Mouse (Mus musculus) embryonic stem cell, embryonic (primary cell): ENCODE data around the gene Polr2g.

Experiments used
- CTCF ChIA-PET, 4 experiments: fragments of 300-600 bp in 2 of 4; fragments of 350-600 bp in 2 of 4; sonication (Branson Sonifier 250); formaldehyde crosslinking; loops; one replicate each; lab custom pipeline; 2022; ENCODE audit warnings: inconsistent platforms in 2 of 4; lab: Charles Lee
- POLR2A ChIA-PET, 4 experiments: fragments of 300-600 bp in 2 of 4; fragments of 350-600 bp in 2 of 4; sonication (Branson Sonifier 250); formaldehyde crosslinking; loops; one replicate each; lab custom pipeline; 2022; ENCODE audit warnings: antibody characterized with exemption in 4 of 4, inconsistent platforms in 1 of 4; lab: Charles Lee

The Polr2g gene

GRCm38 (mm10) chr19:8790171-8790570 is 8.2 kb downstream of the Polr2g start:
- ChIA-PET POLR2A (interaction anchor here in 3 of 4 experiments (0.7 to 27.6 kb wide), 16 partner anchors 2 to 68 kb away, joined by 3 to 801 read pairs (median 6); partner anchors contain the start of genes Nxf1 (in 2 of the 3), Slc3a2 (in 2 of the 3), Tmem179b (in 2 of the 3) and Tmem223 (in 2 of the 3)), CTCF (interaction anchor here in 1 of 4 experiments (1.5 kb wide), 1 partner anchor 12 kb away, joined by 3 read pairs; the partner anchor contains the start of gene Zbtb3)

- CTCF ChIA-PET: interaction anchor here in 1 of 4 experiments (1.2 kb wide), 1 partner anchor 71 kb away, joined by 3 read pairs; no protein-coding TSS in a partner anchor
- POLR2A ChIA-PET: interaction anchor here (0.6 to 27.6 kb wide), 32 partner anchors 3 to 1718 kb away, joined by 3 to 801 read pairs (median 6); partner anchors contain the start of genes Tmem179b (in 3 of the 4), Gng3 (in 2 of the 4), Hnrnpul2 (in 2 of the 4) and Nxf1 (in 2 of the 4)
Measured at GRCm38 (mm10) chr19:8789171-8789570, 9.2 kb downstream of the Polr2g start.

DNA sequence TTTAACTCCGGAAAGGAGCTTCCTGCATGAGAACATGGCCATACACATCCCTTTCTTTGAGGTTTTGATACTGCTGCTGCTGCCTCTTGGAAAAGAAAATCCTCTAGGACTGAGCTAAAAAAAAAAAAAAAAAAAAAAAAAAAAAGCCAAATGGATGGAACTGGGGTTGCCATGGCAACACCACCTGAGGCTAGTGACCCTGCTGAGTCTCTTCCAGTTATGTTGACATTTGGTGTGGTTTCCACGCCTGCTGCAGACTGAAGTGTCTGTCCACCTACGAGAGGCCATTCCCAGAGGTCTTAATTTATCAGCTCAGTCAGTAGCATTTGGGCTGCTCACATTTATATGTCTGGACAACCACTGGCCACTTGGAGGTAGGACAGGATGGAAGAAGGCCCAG is 9.9 kb downstream of the Polr2g start:
- ChIA-PET POLR2A (interaction anchor here (0.6 to 27.6 kb wide), 44 partner anchors 4 to 229 kb away, joined by 3 to 801 read pairs (median 5); partner anchors contain the start of genes Tmem179b (in 3 of the 4), Zbtb3 (in 3 of the 4), Gng3 (in 2 of the 4) and Hnrnpul2 (in 2 of the 4)), CTCF (interaction anchor here in 2 of 4 experiments (0.6 to 1.2 kb wide), 2 partner anchors 15 to 70 kb away, joined by 3 read pairs; partner anchors contain the start of gene Tmem179b (in 1 of the 2))

DNA sequence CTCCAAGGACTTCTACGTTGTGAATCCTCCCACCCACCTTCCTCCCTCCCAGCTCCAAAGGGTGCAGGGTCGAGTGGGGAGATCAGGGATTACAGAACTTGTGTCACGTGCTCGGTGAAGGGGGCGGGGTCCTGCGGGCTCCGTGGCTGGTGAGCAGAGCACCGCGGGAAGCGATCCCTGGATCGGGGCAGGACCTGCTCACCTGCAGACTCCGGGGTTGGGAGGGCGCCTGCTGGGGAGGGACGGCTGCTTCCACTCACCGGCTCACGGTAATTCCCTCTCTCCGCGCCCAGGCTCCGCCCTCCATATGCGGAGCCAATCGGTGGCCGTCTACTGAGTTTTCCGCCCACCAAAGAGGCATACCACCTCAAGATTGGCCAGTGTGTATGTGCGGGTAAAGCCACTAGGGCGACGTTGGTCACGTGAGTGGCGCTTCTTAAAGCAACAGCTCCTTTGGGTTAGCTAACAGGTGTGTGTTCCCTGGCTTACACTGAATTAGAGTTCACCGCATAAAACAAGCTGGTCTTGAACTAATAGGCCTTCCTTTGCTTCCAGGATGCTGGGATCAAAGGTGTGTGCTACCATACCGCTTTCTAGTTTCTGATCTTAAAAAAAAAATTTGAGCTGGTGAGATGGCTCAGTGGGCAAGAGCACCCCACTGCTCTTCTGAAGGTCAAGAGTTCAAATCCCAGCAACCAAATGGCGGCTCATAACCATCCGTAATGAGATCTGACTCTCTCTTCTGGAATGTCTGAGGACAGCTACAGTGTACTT is 12.2 kb downstream of the Polr2g start, which contains the start of gene Taf6l:
TSS of gene Taf6l (minus strand) at position 410 of the 774 bp plus-strand sequence.
- POLR2A ChIA-PET: interaction anchor here (0.6 to 27.6 kb wide), 129 partner anchors 6 to 1519 kb away, joined by 3 to 801 read pairs (median 5); partner anchors contain the start of genes Hnrnpul2 (in 4 of the 4), Tmem179b (in 4 of the 4), Zbtb3 (in 4 of the 4) and 1700092M07Rik (in 3 of the 4)
- CTCF ChIA-PET: interaction anchor here in 3 of 4 experiments (0.5 to 1.7 kb wide), 12 partner anchors 10 to 1368 kb away, joined by 3 to 11 read pairs (median 4); partner anchors contain the start of genes Ttc9c (in 1 of the 3) and Zbtb3 (in 1 of the 3)

GRCm38 (mm10) chr19:8774951-8775421 is 23.4 kb downstream of the Polr2g start:
- CTCF ChIA-PET: interaction anchor here in 2 of 4 experiments (0.9 to 2.5 kb wide), 6 partner anchors 10 to 99 kb away, joined by 3 to 7 read pairs (median 4); partner anchors contain the start of gene Taf6l (in 1 of the 2)
- POLR2A ChIA-PET: interaction anchor here (0.7 to 27.6 kb wide), 82 partner anchors 10 to 308 kb away, joined by 3 to 801 read pairs (median 7); partner anchors contain the start of genes Nxf1 (in 4 of the 4), Taf6l (in 4 of the 4), B3gat3 (in 3 of the 4) and Slc3a2 (in 3 of the 4)

DNA sequence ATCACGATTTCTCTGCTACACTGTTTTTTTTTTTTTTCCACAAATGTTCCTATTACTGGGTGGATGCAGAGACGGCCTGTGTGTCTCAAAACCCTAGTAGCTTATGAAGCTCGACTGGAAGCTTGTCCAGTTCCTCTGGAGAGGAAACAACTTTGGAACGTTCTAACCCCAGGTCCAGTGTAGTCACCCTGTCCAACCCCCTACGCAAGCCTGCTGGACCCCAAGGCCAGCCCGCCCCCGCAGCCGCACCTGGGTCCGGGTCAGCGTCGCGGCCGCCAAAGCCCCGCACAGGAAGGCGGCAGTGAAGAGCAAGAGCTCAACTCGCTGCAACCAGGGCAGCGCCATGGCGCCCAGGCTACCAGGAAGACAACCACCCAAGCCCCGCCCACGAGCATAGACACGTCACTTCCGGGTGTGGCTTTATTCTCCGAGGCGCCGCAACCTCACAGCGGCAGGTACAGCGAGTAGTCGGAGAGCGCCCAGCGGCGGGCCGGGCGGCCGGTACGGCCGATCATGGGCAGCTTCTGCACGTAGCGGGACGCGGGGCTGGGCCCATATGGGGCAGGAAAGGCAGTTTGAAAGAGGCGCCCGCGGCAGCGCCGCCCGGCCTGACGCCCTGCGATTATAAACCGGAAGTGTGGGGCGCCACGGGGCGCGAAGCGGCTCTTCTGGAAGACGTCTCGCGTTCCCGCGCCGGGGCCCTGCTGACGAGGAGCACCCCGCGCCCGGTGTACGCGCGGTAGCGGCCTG is 24.1 kb downstream of the Polr2g start, which contains the start of gene Tmem179b:
TSS of gene Tmem179b (minus strand) at position 382 of the 750 bp plus-strand sequence.
- POLR2A ChIA-PET: interaction anchor here (0.5 to 27.6 kb wide), 110 partner anchors 9 to 1832 kb away, joined by 3 to 801 read pairs (median 6); partner anchors contain the start of genes Nxf1 (in 4 of the 4), Taf6l (in 4 of the 4), B3gat3 (in 3 of the 4) and Slc3a2 (in 3 of the 4)
- CTCF ChIA-PET: interaction anchor here in 3 of 4 experiments (0.6 to 2.5 kb wide), 8 partner anchors 14 to 100 kb away, joined by 3 to 9 read pairs (median 3); partner anchors contain the start of gene Nxf1 (in 1 of the 3)

DNA sequence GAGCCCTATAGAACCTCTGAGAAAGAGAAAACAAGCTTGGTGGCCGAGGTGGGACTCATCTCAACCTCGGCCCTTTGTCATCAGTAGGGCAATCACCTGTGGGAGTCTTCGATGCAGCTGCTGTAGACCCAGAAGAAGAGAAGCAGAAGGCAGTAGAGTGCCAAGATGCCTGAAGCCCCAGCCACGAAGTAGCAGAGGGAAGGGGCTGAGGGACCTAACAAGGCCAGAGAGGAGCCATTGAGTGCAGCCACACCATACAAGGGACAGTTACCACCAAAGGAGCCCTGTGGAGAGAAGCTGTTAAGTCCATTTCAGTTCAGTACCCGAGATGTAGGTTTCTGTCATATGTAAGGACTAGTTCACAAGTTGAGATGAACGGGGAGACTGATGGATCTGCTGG is 25.0 kb downstream of the Polr2g start:
- CTCF ChIA-PET: interaction anchor here in 3 of 4 experiments (0.6 to 1.2 kb wide), 4 partner anchors 17 to 1613 kb away, joined by 3 read pairs; partner anchors contain the start of gene Nxf1 (in 1 of the 3)
- POLR2A ChIA-PET: interaction anchor here (0.6 to 27.6 kb wide), 70 partner anchors 8 to 1832 kb away, joined by 3 to 801 read pairs (median 9); partner anchors contain the start of genes Nxf1 (in 4 of the 4), Taf6l (in 4 of the 4), Slc3a2 (in 3 of the 4) and Ttc9c (in 3 of the 4)

DNA sequence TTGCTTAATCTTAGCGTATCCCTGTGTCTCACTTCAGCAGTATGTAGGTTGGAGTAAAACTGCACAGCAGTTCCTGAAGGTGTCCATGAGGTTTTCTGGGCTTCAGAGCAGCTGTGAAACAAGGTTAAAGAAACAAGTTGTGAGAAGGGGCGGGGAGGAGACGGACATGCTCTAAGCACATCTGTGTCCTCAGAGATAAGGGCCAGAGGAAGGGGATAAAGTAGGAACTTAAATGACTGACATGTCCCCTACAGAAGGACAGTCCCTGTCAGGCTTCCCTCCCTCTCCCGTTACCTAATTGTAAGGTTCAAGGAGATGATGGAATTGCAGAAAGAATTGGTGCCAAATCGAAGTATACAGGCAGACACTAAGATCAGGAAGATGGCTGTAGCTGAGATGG is 25.4 kb downstream of the Polr2g start:
- CTCF ChIA-PET: interaction anchor here in 2 of 4 experiments (0.6 kb wide), 2 partner anchors 26 to 1613 kb away, joined by 3 read pairs; no protein-coding TSS in a partner anchor
- POLR2A ChIA-PET: interaction anchor here (0.5 to 27.6 kb wide), 47 partner anchors 8 to 362 kb away, joined by 3 to 801 read pairs (median 17); partner anchors contain the start of genes Nxf1 (in 4 of the 4), Taf6l (in 4 of the 4), Slc3a2 (in 3 of the 4) and 1700092M07Rik (in 2 of the 4)

DNA sequence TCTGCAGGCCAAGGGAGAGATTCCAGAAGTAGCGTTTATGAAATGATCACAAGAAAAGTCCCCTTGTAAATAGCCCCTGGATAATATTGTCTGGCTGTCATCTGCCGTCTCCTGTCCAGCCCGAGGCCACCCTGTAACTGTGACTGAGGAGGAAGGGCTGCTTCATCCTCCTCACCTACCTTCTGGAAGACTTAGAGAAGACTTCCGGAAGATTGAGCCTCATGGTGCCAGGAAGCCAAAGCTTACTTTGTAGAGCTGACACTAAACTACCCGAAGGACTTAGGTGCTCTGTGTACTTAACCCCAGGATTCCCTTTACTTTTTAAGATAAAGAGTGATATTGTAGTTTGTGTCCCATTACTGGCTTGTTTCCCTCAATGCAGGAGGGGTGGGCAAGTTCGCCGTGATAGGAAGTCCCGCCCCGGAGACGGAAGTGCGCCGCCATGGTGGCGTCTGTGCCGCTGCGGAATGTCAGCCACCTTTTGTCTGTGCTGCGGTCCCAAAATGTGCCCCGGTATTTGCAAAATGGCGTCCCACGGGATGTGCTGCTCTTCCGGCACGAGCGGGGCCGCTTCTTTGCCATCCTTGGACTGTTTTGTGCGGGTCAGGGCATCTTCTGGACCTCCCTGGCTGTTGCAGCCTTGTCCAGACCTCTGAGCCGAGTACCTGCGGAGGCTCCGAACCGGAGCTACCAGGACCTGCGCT is 27.7 kb downstream of the Polr2g start, which contains the start of gene Tmem223:
TSS of gene Tmem223 (plus strand) at position 430 of the 704 bp plus-strand sequence.
- ChIA-PET CTCF (interaction anchor here in 2 of 4 experiments (0.5 to 1.4 kb wide), 2 partner anchors 10 to 29 kb away, joined by 3 to 5 read pairs; no protein-coding TSS in a partner anchor), POLR2A (interaction anchor here (0.6 to 27.6 kb wide), 48 partner anchors 8 to 310 kb away, joined by 3 to 801 read pairs (median 6); partner anchors contain the start of genes 1810009A15Rik (in 3 of the 4), Eef1g (in 3 of the 4), Gm49416 (in 3 of the 4) and Nxf1 (in 3 of the 4))

DNA sequence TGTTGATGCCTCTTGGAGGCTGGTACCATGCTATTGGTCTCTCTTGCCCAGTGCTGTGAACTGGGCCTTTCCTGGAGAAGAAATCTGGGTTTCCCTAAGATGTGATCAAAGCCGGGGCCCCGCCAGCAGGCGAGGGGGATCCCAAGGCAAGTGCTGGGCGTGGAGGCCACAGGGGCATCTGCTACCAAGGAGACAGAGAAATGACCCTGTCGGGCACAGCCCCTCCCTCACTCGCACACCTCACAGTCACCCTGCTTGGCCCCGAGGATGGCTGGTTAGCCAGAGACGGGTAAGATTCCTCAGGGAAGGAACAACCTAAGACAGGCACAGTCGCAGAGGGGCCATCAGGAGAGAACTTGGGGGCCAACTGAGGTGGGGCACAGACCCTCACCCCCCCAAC is 32.8 kb downstream of the Polr2g start:
- CTCF ChIA-PET: interaction anchor here in 1 of 4 experiments (0.6 kb wide), 1 partner anchor 82 kb away, joined by 6 read pairs; no protein-coding TSS in a partner anchor
- POLR2A ChIA-PET: interaction anchor here in 3 of 4 experiments (1.1 to 27.6 kb wide), 13 partner anchors 8 to 62 kb away, joined by 3 to 801 read pairs (median 10); partner anchors contain the start of genes Nxf1 (in 3 of the 3), Tmem179b (in 2 of the 3), Zbtb3 (in 2 of the 3) and 1700092M07Rik (in 1 of the 3)

DNA sequence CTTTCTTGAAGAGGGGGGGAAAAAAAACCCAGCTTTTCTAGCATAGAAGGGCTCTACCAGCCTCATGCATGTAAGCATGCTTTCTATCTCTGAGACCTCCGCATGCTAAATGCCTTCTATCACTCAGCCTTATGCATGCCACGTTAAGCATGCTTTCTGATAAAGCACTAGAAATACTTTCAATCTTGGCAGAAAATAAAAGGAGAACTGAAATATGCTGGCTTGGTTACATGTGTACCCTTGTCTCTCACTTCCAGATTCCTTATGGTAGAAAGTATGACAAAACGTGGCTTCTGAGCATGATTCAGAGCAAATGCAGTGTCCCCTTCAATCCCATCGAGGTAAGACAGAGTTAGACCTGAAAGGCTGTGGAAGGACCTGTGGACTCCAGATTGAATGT is 35.1 kb downstream of the Polr2g start:
- POLR2A ChIA-PET: interaction anchor here in 2 of 4 experiments (1.0 to 6.1 kb wide), 19 partner anchors 8 to 221 kb away, joined by 3 to 47 read pairs (median 4); partner anchors contain the start of genes Slc3a2 (in 2 of the 2), Tmem179b (in 2 of the 2), Tmem223 (in 2 of the 2) and 1810009A15Rik (in 1 of the 2)

GRCm38 (mm10) chr19:8760757-8761156 is 37.6 kb downstream of the Polr2g start:
- POLR2A ChIA-PET: interaction anchor here (0.6 to 15.6 kb wide), 37 partner anchors 10 to 1423 kb away, joined by 3 to 436 read pairs (median 4); partner anchors contain the start of genes Slc3a2 (in 3 of the 4), Taf6l (in 2 of the 4), Tmem179b (in 2 of the 4) and Tmem223 (in 2 of the 4)
- CTCF ChIA-PET: interaction anchor here in 3 of 4 experiments (0.5 to 1.3 kb wide), 10 partner anchors 10 to 1410 kb away, joined by 3 to 6 read pairs (median 4); partner anchors contain the start of genes Taf6l (in 2 of the 3) and Tmem223 (in 1 of the 3)

More for the DNA sequence above, 35.1 kb downstream of the Polr2g start:
- CTCF ChIA-PET: no interaction called here

DNA sequence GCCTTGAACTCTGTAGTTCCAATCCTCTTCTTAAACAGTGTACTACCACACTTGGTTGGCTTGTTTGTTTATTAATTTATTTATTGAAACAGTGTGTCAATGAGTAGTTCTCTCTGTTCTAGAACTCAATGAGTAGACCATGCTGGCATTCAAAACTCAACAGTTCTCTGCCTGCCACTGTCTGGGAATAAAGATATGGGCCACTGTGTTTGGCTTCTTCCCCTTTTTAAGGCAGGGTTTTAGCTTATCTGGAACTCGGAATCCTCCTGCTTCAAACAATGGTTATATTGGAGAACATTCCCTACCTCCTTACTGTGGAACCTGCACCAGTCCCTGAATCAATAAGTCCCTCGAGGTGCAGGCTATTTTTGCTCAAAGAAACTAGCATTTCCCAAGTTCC is 39.5 kb downstream of the Polr2g start:
- POLR2A ChIA-PET: interaction anchor here in 3 of 4 experiments (0.5 to 15.6 kb wide), 22 partner anchors 9 to 1625 kb away, joined by 3 to 436 read pairs (median 49); partner anchors contain the start of genes Slc3a2 (in 3 of the 3), 1700092M07Rik (in 2 of the 3), Stx5a (in 2 of the 3) and Taf6l (in 2 of the 3)
- CTCF ChIA-PET: no interaction called here

DNA sequence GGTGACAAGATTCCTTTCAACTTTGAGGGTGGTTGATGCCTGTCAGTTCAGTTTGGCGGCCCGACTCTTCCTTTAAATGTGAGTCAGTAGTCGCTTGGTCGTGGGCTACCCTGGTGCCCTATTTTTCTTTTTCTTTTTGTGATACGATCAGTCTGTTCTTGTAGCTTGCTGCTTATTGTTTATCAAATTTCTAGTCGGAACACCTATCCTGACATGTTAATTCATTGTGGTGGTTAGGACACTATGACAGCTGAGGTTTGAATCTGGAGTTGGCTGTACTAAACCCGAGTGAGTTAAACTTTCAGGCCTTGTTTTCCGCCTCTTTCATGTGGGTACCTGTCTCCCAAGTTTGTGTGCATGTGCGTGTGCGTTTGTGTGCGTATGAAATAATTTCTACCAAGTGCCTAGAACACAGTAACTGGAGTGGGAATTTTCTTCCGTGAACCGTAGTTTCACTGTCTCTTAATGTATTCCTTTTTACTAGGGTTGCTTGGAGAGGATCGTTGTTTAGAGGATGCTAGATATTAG is 40.8 kb downstream of the Polr2g start:
- ChIA-PET POLR2A (interaction anchor here (0.8 to 15.6 kb wide), 92 partner anchors 9 to 1516 kb away, joined by 3 to 436 read pairs (median 6); partner anchors contain the start of genes Tmem179b (in 4 of the 4), 1700092M07Rik (in 3 of the 4), Hnrnpul2 (in 3 of the 4) and Slc3a2 (in 3 of the 4)), CTCF (interaction anchor here in 3 of 4 experiments (0.6 to 1.2 kb wide), 4 partner anchors 10 to 389 kb away, joined by 4 to 8 read pairs (median 6); no protein-coding TSS in a partner anchor)
